Mouse (Mus musculus) megakaryocyte-erythroid progenitor cell, adult 5 weeks (primary cell): Measurements from ENCODE around the gene Wnt1. TPM values are rescaled to one million over a fixed set of nuclear protein-coding genes. Genes with fewer than 3 reads are reported as not detected.

Experiments used
- polyA plus RNA-seq: library from polyadenylated mRNA; stranded (reverse); fragments of >175 nt; gene quantifications from 2 replicates; pipeline ENCODE4 v1.2.3, GENCODE M21; 2012

The Wnt1 gene
- 0.12 TPM in 1 of 2 replicates, not detected in the other for polyA plus RNA-seq

DNA sequence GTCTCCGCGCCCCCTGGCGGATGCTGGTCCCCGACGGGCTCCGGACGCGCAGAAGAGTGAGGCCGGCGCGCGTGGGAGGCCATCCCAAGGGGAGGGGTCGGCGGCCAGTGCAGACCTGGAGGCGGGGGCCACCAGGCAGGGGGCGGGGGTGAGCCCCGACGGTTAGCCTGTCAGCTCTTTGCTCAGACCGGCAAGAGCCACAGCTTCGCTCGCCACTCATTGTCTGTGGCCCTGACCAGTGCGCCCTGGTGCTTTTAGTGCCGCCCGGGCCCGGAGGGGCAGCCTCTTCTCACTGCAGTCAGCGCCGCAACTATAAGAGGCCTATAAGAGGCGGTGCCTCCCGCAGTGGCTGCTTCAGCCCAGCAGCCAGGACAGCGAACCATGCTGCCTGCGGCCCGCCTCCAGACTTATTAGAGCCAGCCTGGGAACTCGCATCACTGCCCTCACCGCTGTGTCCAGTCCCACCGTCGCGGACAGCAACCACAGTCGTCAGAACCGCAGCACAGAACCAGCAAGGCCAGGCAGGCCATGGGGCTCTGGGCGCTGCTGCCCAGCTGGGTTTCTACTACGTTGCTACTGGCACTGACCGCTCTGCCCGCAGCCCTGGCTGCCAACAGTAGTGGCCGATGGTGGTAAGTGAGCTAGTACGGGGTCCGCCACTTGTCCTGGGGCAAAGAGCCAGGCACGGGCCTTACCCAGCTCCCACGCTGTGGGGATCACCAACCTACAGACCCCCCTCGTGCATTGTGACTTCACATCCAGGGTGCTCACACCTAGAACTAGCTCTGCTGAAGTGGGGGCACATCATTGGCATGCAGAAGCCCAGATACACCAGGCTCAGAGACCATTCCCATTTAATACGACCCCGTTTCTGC is at the start of gene Wnt1:
Wnt1 (plus strand) TSS at position 197 of the 875 bp plus-strand sequence.

DNA sequence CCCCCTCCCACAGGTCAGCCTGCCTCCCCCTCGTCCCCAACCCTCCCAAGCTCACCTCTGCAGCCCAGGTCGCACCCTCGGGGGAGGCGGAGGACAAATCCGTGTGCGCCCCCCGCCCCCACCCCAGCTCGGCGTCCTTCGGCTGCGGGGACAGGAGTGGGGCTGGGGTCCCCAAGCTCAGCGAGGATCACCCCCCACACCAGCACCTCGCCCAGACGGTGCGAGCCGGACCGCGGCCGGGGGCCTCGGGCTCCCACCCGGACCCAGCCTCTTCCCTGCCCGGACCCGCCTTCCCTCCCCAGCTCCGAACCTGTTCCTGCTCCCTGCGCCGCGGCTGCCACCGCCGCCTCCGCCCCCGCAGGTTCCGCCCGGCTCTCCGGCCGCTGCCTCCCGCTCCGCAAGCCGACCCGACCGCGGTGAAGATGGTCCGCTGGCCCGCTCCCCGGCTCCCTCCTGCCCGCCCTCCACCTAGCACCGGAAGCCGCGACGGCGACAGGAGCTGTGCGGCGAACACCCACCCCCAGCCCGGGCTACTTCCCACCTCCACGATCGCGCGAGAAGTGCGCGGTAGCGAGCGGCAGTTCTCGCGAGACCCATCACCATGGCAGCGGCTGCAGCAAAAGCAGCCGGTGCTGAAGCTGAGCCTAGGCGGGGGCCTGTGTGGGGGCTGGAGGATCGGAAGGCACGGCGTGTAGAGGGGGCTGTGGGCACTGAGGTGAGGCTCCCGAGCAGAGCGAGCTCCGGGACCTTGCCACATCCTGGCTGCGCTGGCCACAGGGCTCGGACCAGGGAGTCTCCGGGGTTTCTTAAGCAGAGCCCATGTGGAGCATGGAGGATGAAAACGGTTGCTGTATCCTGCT is 26.8 kb upstream of the Wnt1 start, which contains the start of gene Arf3:
Arf3 (minus strand) TSS at position 545 of the 860 bp plus-strand sequence.

GRCm38 (mm10) chr15:98777762-98778161 is 11.9 kb upstream of the Wnt1 start, which contains the start of gene Wnt10b:
TSS of gene Wnt10b (minus strand) at chr15:98778150.

DNA sequence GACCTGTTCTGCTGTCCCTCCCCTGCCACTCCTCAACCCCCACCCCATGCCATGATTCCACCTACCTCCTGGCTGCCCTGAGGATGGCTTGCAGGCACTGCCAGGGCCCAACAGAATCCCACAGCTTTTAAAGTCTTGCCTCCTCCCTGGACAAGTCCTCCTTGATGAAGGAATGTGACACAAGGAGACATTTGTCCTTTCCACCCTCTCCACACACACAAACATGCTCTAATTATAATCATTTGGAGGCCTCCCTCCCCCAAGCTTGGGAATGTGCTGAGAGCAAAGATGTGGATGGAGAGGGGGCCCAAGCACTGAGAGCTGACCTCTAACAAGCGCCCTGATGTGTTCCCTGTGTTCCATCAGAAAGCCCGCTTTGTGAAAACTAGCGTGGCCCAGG is 19.7 kb downstream of the Wnt1 start, which contains the start of gene Ddn:
Ddn (minus strand) TSS at position 101 of the 400 bp plus-strand sequence.

DNA sequence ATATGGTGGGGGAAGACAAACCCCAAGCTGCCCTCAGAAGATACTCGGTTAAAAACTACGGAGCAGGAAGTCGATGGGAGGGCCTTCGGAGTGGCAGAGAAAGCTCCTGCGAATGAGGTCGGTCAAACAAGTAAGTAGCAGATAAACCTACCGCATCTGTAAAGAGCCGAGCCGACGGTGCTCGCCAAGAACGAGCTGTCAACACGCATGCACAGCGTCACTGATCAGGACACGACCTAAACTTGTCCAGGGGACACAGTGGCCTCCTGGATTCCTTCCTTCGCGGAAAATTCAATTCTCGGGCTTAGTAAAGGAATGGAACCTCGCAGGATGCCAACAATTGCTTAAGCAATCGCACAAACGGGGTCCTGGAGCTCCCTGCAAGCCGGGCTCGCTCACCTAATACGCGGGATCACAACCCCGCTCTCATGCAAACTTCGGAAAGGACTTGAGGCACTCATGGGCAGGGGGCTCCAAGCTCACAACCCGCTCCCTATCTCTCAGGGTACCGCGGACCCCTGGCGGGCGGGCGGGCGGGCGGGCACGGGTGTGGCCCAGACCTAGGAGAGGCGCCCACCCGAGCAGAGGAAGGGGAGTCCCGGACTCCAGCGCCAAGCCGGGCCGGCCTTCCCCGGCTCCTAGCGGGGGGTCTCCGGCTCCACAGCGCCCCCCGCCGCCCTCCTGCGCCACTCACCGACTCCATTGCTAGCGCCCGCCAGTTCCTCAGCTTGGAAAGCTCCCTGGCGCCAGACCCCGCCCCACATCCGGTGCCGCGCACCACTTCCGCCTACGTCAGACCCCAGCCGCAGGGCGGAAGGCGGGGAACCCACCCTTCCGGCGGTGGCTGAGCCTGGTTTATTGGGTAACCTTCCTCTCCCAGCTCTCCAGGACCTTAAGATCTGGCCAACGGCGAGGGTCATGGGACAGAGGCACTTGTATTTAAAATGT is 41.4 kb downstream of the Wnt1 start, which contains the start of gene Prkag1:
Prkag1 (minus strand) TSS at position 786 of the 948 bp plus-strand sequence.

Other genes with a start within 250 kb of the Wnt1 start
- 4.2 and 5.9 TPM in 2 replicates for gene Ccnt1, start 218.9 kb upstream of the Wnt1 start, polyA plus RNA-seq
- gene 4930415O20Rik, start 218.9 kb upstream of the Wnt1 start, polyA plus RNA-seq = not detected in 2 replicates
- 11.6 and 16.2 TPM in 2 replicates for gene Adcy6, start 179.8 kb upstream of the Wnt1 start, polyA plus RNA-seq
- 0.11 and 0.22 TPM in 2 replicates for gene Cacnb3, start 159.0 kb upstream of the Wnt1 start, polyA plus RNA-seq
- 81.3 and 114 TPM in 2 replicates for gene Ddx23, start 127.0 kb upstream of the Wnt1 start, polyA plus RNA-seq
- gene Rnd1, start 112.4 kb upstream of the Wnt1 start, polyA plus RNA-seq = 3.2 and 4.4 TPM in 2 replicates
- gene Ccdc65, start 81.7 kb upstream of the Wnt1 start, polyA plus RNA-seq = not detected in 2 replicates
- 31.9 and 46.9 TPM in 2 replicates for gene Fkbp11, start 61.7 kb upstream of the Wnt1 start, polyA plus RNA-seq
- gene Arf3, start 26.6 kb upstream of the Wnt1 start, polyA plus RNA-seq = 25.1 TPM in 2 replicates
- gene Wnt10b, start 11.7 kb upstream of the Wnt1 start, polyA plus RNA-seq = 4.8 and 6.5 TPM in 2 replicates
- 0.26 and 0.35 TPM in 2 replicates for gene Ddn, start 19.6 kb downstream of the Wnt1 start, polyA plus RNA-seq
- 127 and 129 TPM in 2 replicates for gene Prkag1, start 41.7 kb downstream of the Wnt1 start, polyA plus RNA-seq
- gene Kmt2d, start 81.3 kb downstream of the Wnt1 start, polyA plus RNA-seq = 39.2 and 64.9 TPM in 2 replicates
- 2.7 and 2.8 TPM in 2 replicates for gene Rhebl1, start 104.7 kb downstream of the Wnt1 start, polyA plus RNA-seq
- not detected in 2 replicates for gene Dhh, start 108.7 kb downstream of the Wnt1 start, polyA plus RNA-seq
- gene Lmbr1l, start 128.4 kb downstream of the Wnt1 start, polyA plus RNA-seq = 25.8 and 31.6 TPM in 2 replicates
- 311 and 355 TPM in 2 replicates for gene Tuba1b, start 144.7 kb downstream of the Wnt1 start, polyA plus RNA-seq
- 9.9 TPM in 1 of 2 replicates, not detected in the other for gene Gm49450, start 163.7 kb downstream of the Wnt1 start, polyA plus RNA-seq
- 20.5 and 31.9 TPM in 2 replicates for gene Tuba1a, start 163.8 kb downstream of the Wnt1 start, polyA plus RNA-seq
- 29.3 and 45.8 TPM in 2 replicates for gene Tuba1c, start 240.0 kb downstream of the Wnt1 start, polyA plus RNA-seq